Mouse (Mus musculus): Measurements from ENCODE around the gene Smoc2.

DNA sequence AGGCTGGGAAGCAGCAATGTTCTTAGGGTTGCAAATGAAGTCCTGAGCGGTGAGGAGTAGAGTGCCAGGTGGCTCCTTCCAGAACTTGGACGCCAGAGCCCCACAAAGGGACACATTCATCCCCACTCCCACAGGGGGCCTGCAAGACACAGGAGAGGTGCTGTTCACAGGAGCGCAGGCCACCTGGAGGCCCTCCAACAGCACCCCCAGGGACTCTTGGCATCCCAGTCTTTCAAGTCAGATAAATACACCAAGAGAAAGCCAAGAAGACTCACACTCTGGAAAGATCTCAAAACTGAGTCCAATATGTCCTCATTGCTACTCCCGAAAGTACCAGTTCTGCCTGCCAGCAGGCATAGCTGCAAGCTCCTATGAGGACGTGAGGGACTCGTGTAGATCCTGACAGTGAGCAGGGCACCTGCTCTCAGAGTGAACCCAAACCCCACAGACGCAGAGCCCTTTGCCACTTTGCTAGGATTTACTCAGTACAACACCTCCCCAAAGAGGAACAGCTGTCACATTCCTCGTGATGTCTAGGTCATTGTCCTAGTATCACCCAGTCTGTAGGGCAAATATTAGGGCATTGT lies 141.2 kb downstream of the Smoc2 start:
- TF ChIP-seq CTCF (IDR thresholded peaks at IDR 0.05; ENCODE audit: extremely low read depth, insufficient read depth, low read length): no peak
- no peak for TF ChIP-seq POLR2A (IDR thresholded peaks at IDR 0.05; ENCODE audit: extremely low read depth, insufficient read depth, low read length)
